Mouse (Mus musculus) hindbrain, embryonic 13.5 days (tissue): ENCODE measurements around the gene Gm11554. TPM values are rescaled to one million over a fixed set of nuclear protein-coding genes. Genes with fewer than 3 reads are reported as not detected.

Experiments
- ATAC-seq: fragments of 200-750 bp; cut with Nextera tagmentation; 2 replicates; pipeline ENCODE4 v1.8.0; 2017; ENCODE audit warnings: moderate TSS enrichment; ENCODE audit not compliant: low FRiP score
- H3K27ac ChIP-seq: fragments of 300-500 bp; sonication (generic); 2 replicates; pipeline ENCODE4 v1.5.1; 2015; ENCODE audit warnings: inconsistent platforms, mild to moderate bottlenecking, moderate library complexity
- H3K27me3 ChIP-seq: fragments of 300-500 bp; sonication (generic); 2 replicates; pipeline ENCODE4 v1.6.1; 2015; ENCODE audit warnings: mild to moderate bottlenecking, inconsistent platforms
- H3K36me3 ChIP-seq: fragments of 300-500 bp; sonication (generic); 2 replicates; pipeline ENCODE4 v1.6.1; 2015; ENCODE audit warnings: mild to moderate bottlenecking, inconsistent platforms
- H3K4me1 ChIP-seq: fragments of 300-500 bp; sonication (generic); replicated peaks from 2 replicates; pipeline ENCODE4 v1.6.1; 2015; ENCODE audit warnings: inconsistent platforms
- H3K4me2 ChIP-seq: fragments of 300-500 bp; sonication (generic); 2 replicates; pipeline ENCODE4 v1.6.1; 2015; ENCODE audit warnings: inconsistent platforms, mild to moderate bottlenecking, moderate library complexity
- H3K4me3 ChIP-seq: fragments of 300-500 bp; sonication (generic); 2 replicates; pipeline ENCODE4 v1.5.1; 2015; ENCODE audit warnings: mild to moderate bottlenecking, inconsistent platforms
- H3K9ac ChIP-seq: fragments of 300-500 bp; sonication (generic); 2 replicates; pipeline ENCODE4 v1.6.1; 2015; ENCODE audit warnings: mild to moderate bottlenecking, inconsistent platforms
- H3K9me3 ChIP-seq: fragments of 300-500 bp; sonication (generic); 2 replicates; pipeline ENCODE4 v1.6.1; 2016; ENCODE audit warnings: inconsistent platforms
- WGBS: fragments of 180-500 bp; shearing (Covaris S2); methylation state at CpG from one replicate; pipeline ENCODE4 v1.1.7; 2015; 5-methylcytosine and 5-hydroxymethylcytosine counted together
- polyA plus RNA-seq: library from polyadenylated mRNA; unstranded; fragments of >200 nt; fragmentation: Nextera tagmentation; extraction: Ambion mirVana; gene quantifications from 2 replicates; pipeline ENCODE4 v1.2.1, GENCODE M21; 2015

Gene Gm11554
- polyA plus RNA-seq, 1 experiment from 2014 or later = not detected

DNA sequence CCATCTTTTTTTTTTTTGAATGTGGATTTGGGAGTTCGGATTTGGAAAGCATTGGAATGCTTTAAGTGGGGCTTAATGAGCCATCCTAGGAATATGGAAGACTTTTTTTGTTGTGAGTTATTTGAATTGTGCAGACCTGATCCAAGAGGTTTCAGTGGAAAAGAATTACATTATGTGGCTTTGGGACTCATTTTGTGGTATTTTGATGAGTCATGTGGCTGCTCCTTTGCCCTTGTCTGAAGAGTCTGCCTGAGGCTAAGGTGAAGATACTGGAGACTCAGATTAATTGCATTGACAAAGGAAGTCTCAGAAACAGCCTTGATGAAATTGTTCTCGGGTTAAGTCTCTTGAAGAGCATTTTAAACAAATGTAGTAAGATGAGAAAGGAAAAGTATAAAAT is 35.8 kb downstream of the Gm11554 start:
- no peaks in the 10 kb centered on the region for H3K9me3 ChIP-seq
- H3K4me2 ChIP-seq = no peak overlapping the region
- no peak overlapping the region for H3K27ac ChIP-seq
- 74% methylated on average over 2 of the region's 2 CpGs for WGBS
- no peaks in the 10 kb centered on the region for H3K4me1 ChIP-seq
- no peaks in the 10 kb centered on the region for H3K36me3 ChIP-seq
- no peaks in the 10 kb centered on the region for H3K27me3 ChIP-seq
- no peak overlapping the region for H3K9ac ChIP-seq
- ATAC-seq = no peak
- H3K4me3 ChIP-seq = no peak overlapping the region

DNA sequence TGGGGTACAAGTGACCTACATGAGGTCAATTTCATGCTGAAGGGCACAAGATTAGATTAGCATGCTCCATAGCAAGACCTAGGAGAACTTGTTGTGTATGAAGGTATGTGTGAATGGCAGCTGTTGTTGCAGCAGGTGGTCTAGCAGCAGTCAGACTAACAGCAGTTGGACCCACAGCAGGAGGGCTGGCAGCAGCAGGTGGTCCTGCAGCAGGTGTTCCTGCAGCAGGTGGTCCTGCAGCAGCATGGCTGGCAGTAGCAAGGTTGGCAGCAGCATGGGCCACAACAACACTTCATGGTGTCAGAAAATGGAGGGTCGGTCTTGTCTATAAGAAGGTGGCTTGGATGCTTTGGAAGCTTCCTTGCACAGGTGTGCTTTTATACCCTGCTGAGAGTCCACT is 45.4 kb downstream of the Gm11554 start:
- H3K9me3 ChIP-seq = no peaks in the 10 kb centered on the region
- no peaks in the 10 kb centered on the region for H3K36me3 ChIP-seq
- no peak overlapping the region for H3K4me2 ChIP-seq
- no peaks in the 10 kb centered on the region for H3K27me3 ChIP-seq
- H3K27ac ChIP-seq = no peak overlapping the region
- 100% methylated on average over 1 of the region's 1 CpGs for whole genome bisulfite sequencing
- no peak overlapping the region for H3K9ac ChIP-seq
- H3K4me1 ChIP-seq = no peaks in the 10 kb centered on the region
- H3K4me3 ChIP-seq = no peak overlapping the region
- no peak for ATAC-seq

Other genes starting within 250 kb of the Gm11554 start
- gene Krtap3-2, start 247.6 kb downstream of the Gm11554 start, polyA plus RNA-seq = not detected in 2 replicates
- not detected in 2 replicates for gene Gm11939, start 245.0 kb downstream of the Gm11554 start, polyA plus RNA-seq
- gene Krtap3-1, start 237.8 kb downstream of the Gm11554 start, polyA plus RNA-seq = not detected in 2 replicates
- gene Krtap1-5, start 223.4 kb downstream of the Gm11554 start, polyA plus RNA-seq = not detected in 2 replicates
- not detected in 2 replicates for gene Krtap1-4, start 220.8 kb downstream of the Gm11554 start, polyA plus RNA-seq
- not detected in 2 replicates for gene Krtap1-3, start 213.1 kb downstream of the Gm11554 start, polyA plus RNA-seq
- not detected in 2 replicates for gene Krtap9-3, start 206.3 kb downstream of the Gm11554 start, polyA plus RNA-seq
- not detected in 2 replicates for gene Gm11938, start 201.1 kb downstream of the Gm11554 start, polyA plus RNA-seq
- not detected in 2 replicates for gene Gm11937, start 194.3 kb downstream of the Gm11554 start, polyA plus RNA-seq
- gene Krtap2-4, start 189.6 kb downstream of the Gm11554 start, polyA plus RNA-seq = not detected in 2 replicates
- not detected in 2 replicates for gene Gm11562, start 184.0 kb downstream of the Gm11554 start, polyA plus RNA-seq
- gene Krtap4-1, start 176.2 kb downstream of the Gm11554 start, polyA plus RNA-seq = not detected in 2 replicates
- not detected in 2 replicates for gene Krtap4-2, start 169.4 kb downstream of the Gm11554 start, polyA plus RNA-seq
- not detected in 2 replicates for gene Krtap4-7, start 160.4 kb downstream of the Gm11554 start, polyA plus RNA-seq
- not detected in 2 replicates for gene Gm11555, start 154.2 kb downstream of the Gm11554 start, polyA plus RNA-seq
- gene Gm11563, start 145.5 kb downstream of the Gm11554 start, polyA plus RNA-seq = not detected in 2 replicates
- not detected in 2 replicates for gene Krtap4-6, start 138.5 kb downstream of the Gm11554 start, polyA plus RNA-seq
- not detected in 2 replicates for gene Gm14190, start 113.7 kb downstream of the Gm11554 start, polyA plus RNA-seq
- not detected in 2 replicates for gene Gm14180, start 70.2 kb downstream of the Gm11554 start, polyA plus RNA-seq
- gene Gm11595, start 31.5 kb downstream of the Gm11554 start, polyA plus RNA-seq = not detected in 2 replicates
- gene Krtap4-8, start 23.7 kb downstream of the Gm11554 start, polyA plus RNA-seq = not detected in 2 replicates
- not detected in 2 replicates for gene Krtap4-9, start 19.2 kb downstream of the Gm11554 start, polyA plus RNA-seq
- gene Gm11596, start 11.0 kb downstream of the Gm11554 start, polyA plus RNA-seq = not detected in 2 replicates
- gene Gm11569, start 5.5 kb downstream of the Gm11554 start, polyA plus RNA-seq = not detected in 2 replicates
- gene Krtap4-13, start 5.4 kb upstream of the Gm11554 start, polyA plus RNA-seq = not detected in 2 replicates
- gene Gm11564, start 11.2 kb upstream of the Gm11554 start, polyA plus RNA-seq = not detected in 2 replicates
- not detected in 2 replicates for gene 2300003K06Rik, start 33.6 kb upstream of the Gm11554 start, polyA plus RNA-seq
- not detected in 2 replicates for gene Krtap4-16, start 47.2 kb upstream of the Gm11554 start, polyA plus RNA-seq
- gene Gm11568, start 53.5 kb upstream of the Gm11554 start, polyA plus RNA-seq = not detected in 2 replicates
- gene Gm11559, start 60.0 kb upstream of the Gm11554 start, polyA plus RNA-seq = not detected in 2 replicates
- not detected in 2 replicates for gene Krtap9-1, start 68.9 kb upstream of the Gm11554 start, polyA plus RNA-seq
- gene Gm11567, start 74.7 kb upstream of the Gm11554 start, polyA plus RNA-seq = not detected in 2 replicates
- not detected in 2 replicates for gene Krtap31-1, start 103.5 kb upstream of the Gm11554 start, polyA plus RNA-seq
- gene Gm11565, start 110.3 kb upstream of the Gm11554 start, polyA plus RNA-seq = not detected in 2 replicates
- gene Krtap31-2, start 131.8 kb upstream of the Gm11554 start, polyA plus RNA-seq = not detected in 2 replicates
- gene Krtap9-5, start 144.0 kb upstream of the Gm11554 start, polyA plus RNA-seq = not detected in 2 replicates
- not detected in 2 replicates for gene Krtap29-1, start 174.6 kb upstream of the Gm11554 start, polyA plus RNA-seq
- gene Krtap16-1, start 182.2 kb upstream of the Gm11554 start, polyA plus RNA-seq = 0.09 and 0.13 TPM in 2 replicates
- gene Krtap17-1, start 189.5 kb upstream of the Gm11554 start, polyA plus RNA-seq = 0.45 TPM in 1 of 2 replicates, not detected in the other
- gene Krt33a, start 211.8 kb upstream of the Gm11554 start, polyA plus RNA-seq = not detected in 2 replicates
- not detected in 2 replicates for gene Krt33b, start 225.4 kb upstream of the Gm11554 start, polyA plus RNA-seq
- gene Krt34, start 237.1 kb upstream of the Gm11554 start, polyA plus RNA-seq = not detected in 2 replicates
- not detected in 2 replicates for gene Krt31, start 246.1 kb upstream of the Gm11554 start, polyA plus RNA-seq